Mouse (Mus musculus): ENCODE measurements at regions not wholly inside any gene's neighbourhood (a gene's known extent, or its start where the extent isn't known, plus 50 kb on each side); places are given as distances from the start of the nearest gene placed in this dataset.
"Not testable (repeated sequence)": the region's sequence is repeated elsewhere in the genome, so short reads cannot be mapped to it uniquely, and the experiment has no call there.

DNA sequence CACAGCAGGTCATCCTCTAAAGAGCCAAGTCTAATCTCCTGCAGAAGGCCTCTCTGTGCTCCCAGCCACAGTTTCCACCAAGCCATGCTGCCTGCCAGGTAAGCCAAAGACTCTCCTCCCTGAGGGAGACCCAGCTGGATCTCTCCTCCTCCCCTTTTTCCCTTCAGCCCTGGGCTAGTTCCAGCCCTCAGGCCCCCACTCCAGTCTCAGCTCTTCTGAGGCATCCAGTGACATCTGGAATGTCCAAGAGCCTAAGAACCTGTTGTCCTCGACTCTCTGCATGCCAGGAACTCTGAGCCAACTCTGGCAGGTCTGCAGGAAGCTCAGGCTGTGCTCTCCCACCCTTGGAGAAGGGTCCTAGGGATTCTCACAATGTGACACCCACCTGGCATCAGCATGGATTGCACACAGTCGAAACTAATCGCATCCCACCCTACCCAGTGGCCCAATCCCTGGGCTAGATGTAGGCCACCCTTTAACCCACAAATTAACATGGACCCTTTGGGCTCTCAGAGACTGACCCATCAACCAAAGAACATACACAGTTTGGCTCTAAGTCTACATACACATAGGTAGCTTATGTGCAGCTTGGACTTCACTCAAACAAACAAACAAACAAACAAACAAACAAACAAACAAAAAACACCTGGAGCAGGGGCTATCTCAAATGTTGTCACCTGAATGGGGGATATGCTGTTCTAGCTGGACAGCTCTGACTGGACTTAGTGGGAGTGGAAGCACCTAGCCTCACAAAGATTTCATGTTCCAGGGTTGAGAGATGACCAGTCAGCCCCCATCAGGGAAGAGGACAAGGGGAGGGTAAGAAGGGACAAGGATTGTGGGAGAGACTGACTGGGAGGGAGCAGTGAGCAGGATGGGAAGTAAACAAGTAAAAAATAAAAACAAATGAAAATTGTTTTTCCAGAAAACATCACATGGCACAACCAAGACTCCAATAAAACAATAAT, 57.9 kb upstream of the Zfp709 start:
- DNase-seq; H3K4me1 ChIP-seq (ENCODE audit: insufficient read depth); H3K9me3 ChIP-seq (ENCODE audit: low read length); H3K9ac ChIP-seq (replicated peaks); H3K27me3 ChIP-seq (ENCODE audit: insufficient read depth, low read length); H3K27ac ChIP-seq (ENCODE audit: low read depth); H3K4me2 ChIP-seq (ENCODE audit: low read depth, low read length); H3K36me3 ChIP-seq (replicated peaks; ENCODE audit: insufficient read depth, low read length); ATAC-seq; H3K4me3 ChIP-seq (ENCODE audit: low read depth, low read length): not testable (repeated sequence)
- 60% methylated on average over 3 of the region's 3 CpGs for WGBS (ENCODE audit: insufficient replicate concordance)

DNA sequence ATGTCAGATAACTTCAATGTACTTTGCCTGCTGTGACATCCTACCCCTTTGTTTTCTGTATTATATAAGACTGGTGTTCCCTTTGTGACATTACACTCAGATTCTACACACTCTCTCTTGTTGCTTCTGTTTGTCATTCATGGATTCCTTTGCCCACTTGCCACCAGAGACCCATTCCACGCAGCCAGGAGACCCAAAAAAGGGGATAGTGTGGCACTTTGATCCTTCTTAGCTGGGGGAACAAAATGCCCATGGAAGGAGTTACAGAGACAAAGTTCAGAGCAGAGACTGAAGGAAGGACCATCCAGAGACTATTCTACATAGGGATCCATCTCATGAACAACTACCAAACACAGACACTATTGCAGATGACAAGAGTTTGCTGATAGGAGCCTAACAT, 59.1 kb upstream of the Zfp709 start:
- ATAC-seq; H3K36me3 ChIP-seq (replicated peaks; ENCODE audit: insufficient read depth, low read length); H3K9ac ChIP-seq (replicated peaks); H3K27me3 ChIP-seq (ENCODE audit: insufficient read depth, low read length); H3K27ac ChIP-seq (ENCODE audit: low read depth); H3K4me2 ChIP-seq (ENCODE audit: low read depth, low read length); H3K4me1 ChIP-seq (ENCODE audit: insufficient read depth); H3K9me3 ChIP-seq (ENCODE audit: low read length); H3K4me3 ChIP-seq (ENCODE audit: low read depth, low read length): not testable (repeated sequence)
- WGBS (ENCODE audit: insufficient replicate concordance): 49% methylated on average over 1 of the region's 1 CpGs
- DNase-seq: peak; percentile 12

DNA sequence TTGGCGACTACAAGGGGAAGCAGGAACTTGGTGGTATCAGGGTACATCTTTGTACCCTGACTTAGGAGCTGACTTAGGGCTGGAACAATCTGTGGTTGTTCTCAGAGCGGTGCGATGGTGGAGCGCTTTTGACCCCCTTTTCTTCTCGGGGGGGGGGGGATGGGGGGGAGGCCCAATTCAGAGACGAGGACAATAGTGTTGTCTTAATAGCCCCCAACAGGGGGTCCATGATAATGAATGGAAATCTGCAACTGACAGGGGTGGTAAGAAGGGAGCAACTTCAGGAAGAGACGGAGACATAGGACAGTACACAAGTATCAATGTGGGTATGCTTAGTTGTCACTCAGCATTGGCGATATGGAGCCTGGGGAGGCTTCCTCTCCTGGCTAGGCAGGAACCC, 61.9 kb upstream of the Zfp709 start:
- not testable (repeated sequence) for H3K4me2 ChIP-seq (ENCODE audit: low read depth, low read length); H3K36me3 ChIP-seq (replicated peaks; ENCODE audit: insufficient read depth, low read length); H3K9me3 ChIP-seq (ENCODE audit: low read length); H3K4me3 ChIP-seq (ENCODE audit: low read depth, low read length); H3K27ac ChIP-seq (ENCODE audit: low read depth); H3K4me1 ChIP-seq (ENCODE audit: insufficient read depth); H3K27me3 ChIP-seq (ENCODE audit: insufficient read depth, low read length); H3K9ac ChIP-seq (replicated peaks); ATAC-seq
- DNase-seq: peak; percentile 13
- WGBS (ENCODE audit: insufficient replicate concordance): 78% methylated on average over 8 of the region's 8 CpGs

DNA sequence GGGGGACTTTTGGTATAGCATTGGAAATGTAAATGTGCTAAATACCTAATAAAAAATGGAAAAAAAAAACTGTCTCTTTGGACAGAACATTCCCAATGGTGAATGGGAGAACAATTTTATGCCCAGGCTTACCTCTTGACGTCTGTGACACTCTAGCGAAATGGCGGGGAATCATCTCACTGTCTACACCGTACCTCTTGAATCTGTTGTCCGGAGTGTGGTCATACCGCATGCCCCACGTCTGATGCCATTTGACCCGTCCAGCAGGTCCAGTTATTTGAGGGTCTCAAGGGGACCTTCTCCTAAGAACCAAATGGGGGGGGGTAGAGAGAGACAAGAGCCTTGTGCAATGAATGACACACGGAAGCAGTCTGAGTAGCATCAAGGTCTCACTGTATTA, 62.4 kb upstream of the Zfp709 start:
- H3K4me3 ChIP-seq (ENCODE audit: low read depth, low read length); H3K9ac ChIP-seq (replicated peaks); H3K4me2 ChIP-seq (ENCODE audit: low read depth, low read length); H3K27me3 ChIP-seq (ENCODE audit: insufficient read depth, low read length); H3K27ac ChIP-seq (ENCODE audit: low read depth); ATAC-seq; H3K9me3 ChIP-seq (ENCODE audit: low read length); H3K36me3 ChIP-seq (replicated peaks; ENCODE audit: insufficient read depth, low read length); H3K4me1 ChIP-seq (ENCODE audit: insufficient read depth): not testable (repeated sequence)
- WGBS (ENCODE audit: insufficient replicate concordance): 84% methylated on average over 9 of the region's 9 CpGs
- peak; percentile 16 for DNase-seq

DNA sequence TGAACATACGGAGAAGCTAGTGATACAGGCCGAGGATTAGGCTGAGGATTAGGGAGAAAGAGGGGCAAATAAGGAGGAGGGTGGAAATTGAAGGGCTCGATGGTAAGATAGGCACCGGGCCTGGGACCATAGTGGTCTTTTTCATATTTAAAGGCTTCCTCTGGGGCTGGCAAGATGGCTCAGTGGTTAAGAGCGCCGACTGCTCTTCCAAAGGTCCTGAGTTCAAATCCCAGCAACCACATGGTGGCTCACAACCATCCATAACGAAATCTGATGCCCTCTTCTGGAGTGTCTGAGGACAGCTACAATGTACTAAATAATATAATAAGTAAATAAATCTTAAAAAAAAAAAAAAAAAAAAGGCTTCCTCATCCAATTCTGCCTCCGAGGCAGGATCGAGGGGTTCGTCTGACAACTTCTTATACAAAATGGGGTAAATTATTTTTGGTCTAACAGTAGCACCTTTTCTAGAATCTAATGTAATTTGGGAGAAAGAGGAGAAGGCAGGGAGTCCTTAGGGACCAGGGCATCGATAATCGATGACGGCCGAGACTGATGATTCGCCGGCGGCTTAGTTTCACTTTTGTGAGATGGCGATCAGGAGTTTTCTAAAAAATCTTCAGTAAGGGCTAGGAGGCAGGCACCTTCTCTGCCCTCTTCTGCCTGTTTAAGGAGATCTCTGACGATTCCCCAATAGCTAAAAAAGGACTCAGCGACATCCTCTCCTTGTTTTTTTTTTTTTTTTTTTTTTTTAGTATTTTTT, 65.4 kb upstream of the Zfp709 start:
- H3K4me1 ChIP-seq (ENCODE audit: insufficient read depth); H3K27me3 ChIP-seq (ENCODE audit: insufficient read depth, low read length); H3K9me3 ChIP-seq (ENCODE audit: low read length); ATAC-seq; H3K27ac ChIP-seq (ENCODE audit: low read depth); H3K9ac ChIP-seq (replicated peaks); H3K4me3 ChIP-seq (ENCODE audit: low read depth, low read length); H3K36me3 ChIP-seq (replicated peaks; ENCODE audit: insufficient read depth, low read length); DNase-seq; H3K4me2 ChIP-seq (ENCODE audit: low read depth, low read length): not testable (repeated sequence)
- 84% methylated on average over 19 of the region's 20 CpGs for WGBS (ENCODE audit: insufficient replicate concordance)

DNA sequence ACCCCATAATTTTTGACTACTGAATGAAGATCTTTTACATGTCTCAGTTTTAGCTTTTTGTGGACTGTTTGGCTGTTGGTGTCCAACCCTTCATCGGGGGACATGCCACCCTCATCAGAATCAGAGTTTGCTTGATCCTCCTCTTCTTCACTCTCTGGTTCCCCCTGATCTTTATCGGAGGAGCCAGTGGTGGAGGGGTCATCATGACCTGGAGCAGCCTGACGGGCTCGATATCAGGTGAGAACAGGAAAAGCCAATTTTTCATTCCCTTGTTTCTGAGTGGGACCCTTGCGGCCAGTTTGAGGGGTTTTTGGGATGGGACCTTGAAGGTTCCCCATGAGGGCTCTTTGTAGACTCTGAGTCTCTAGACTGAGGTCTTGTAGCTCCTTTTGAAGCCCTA, 66.0 kb upstream of the Zfp709 start:
- H3K9ac ChIP-seq (replicated peaks); H3K4me3 ChIP-seq (ENCODE audit: low read depth, low read length); H3K36me3 ChIP-seq (replicated peaks; ENCODE audit: insufficient read depth, low read length); H3K27me3 ChIP-seq (ENCODE audit: insufficient read depth, low read length); H3K4me2 ChIP-seq (ENCODE audit: low read depth, low read length); ATAC-seq; H3K4me1 ChIP-seq (ENCODE audit: insufficient read depth); H3K9me3 ChIP-seq (ENCODE audit: low read length); H3K27ac ChIP-seq (ENCODE audit: low read depth): not testable (repeated sequence)
- DNase-seq: peak; percentile 9
- 87% methylated on average over 5 of the region's 5 CpGs for WGBS (ENCODE audit: insufficient replicate concordance)

GRCm38 (mm10) chr8:71814740-71815514, 66.9 kb upstream of the Zfp709 start:
- not testable (repeated sequence) for H3K4me3 ChIP-seq (ENCODE audit: low read depth, low read length); H3K27me3 ChIP-seq (ENCODE audit: insufficient read depth, low read length); H3K4me1 ChIP-seq (ENCODE audit: insufficient read depth); H3K9ac ChIP-seq (replicated peaks); H3K4me2 ChIP-seq (ENCODE audit: low read depth, low read length); ATAC-seq; H3K27ac ChIP-seq (ENCODE audit: low read depth); H3K9me3 ChIP-seq (ENCODE audit: low read length); H3K36me3 ChIP-seq (replicated peaks; ENCODE audit: insufficient read depth, low read length)
- peak; percentile 20 for DNase-seq
- WGBS (ENCODE audit: insufficient replicate concordance): 82% methylated on average over 14 of the region's 14 CpGs

DNA sequence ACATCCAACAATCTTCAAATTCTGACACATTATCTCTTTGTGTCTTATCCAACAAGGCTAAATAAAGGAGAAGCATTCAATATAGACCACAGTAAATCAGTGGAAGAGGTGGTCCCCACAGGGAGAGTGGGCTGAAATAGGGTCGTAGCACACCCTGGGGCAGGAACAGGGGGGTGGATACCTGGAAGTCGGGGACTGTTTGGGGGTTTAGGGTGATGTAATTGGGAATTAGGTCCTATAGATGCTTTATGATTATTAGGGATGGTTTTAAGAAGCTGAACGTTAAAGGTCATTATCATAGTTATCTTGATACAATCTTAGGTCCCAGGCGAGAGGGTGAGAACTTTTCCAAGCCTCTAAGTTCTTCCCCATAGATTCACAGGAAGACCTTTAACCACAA, 67.9 kb upstream of the Zfp709 start:
- WGBS (ENCODE audit: insufficient replicate concordance): 67% methylated on average over 4 of the region's 4 CpGs
- H3K4me2 ChIP-seq (ENCODE audit: low read depth, low read length); H3K9me3 ChIP-seq (ENCODE audit: low read length); DNase-seq; H3K4me3 ChIP-seq (ENCODE audit: low read depth, low read length); ATAC-seq; H3K27me3 ChIP-seq (ENCODE audit: insufficient read depth, low read length); H3K9ac ChIP-seq (replicated peaks); H3K4me1 ChIP-seq (ENCODE audit: insufficient read depth); H3K27ac ChIP-seq (ENCODE audit: low read depth); H3K36me3 ChIP-seq (replicated peaks; ENCODE audit: insufficient read depth, low read length): not testable (repeated sequence)

DNA sequence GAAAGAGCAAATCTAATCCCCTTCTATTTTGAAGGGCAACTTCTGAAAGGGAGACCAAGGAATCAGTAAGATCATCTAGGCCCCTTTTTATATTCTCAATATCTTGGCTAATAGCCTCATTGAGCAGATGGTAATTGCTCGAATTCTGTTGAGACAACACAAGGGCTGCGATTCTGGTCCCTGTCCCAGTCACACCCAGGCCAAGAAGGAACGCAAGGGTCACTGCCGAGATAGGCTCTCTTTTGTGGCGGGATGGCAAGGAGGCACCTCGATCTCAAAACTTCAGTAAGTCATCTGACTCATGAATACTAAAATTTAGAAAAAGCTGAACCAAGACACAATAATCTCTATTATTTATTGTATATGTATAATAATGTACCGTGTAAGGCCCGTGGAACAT, 68.6 kb upstream of the Zfp709 start:
- not testable (repeated sequence) for H3K9ac ChIP-seq (replicated peaks); H3K27me3 ChIP-seq (ENCODE audit: insufficient read depth, low read length); H3K4me2 ChIP-seq (ENCODE audit: low read depth, low read length); H3K36me3 ChIP-seq (replicated peaks; ENCODE audit: insufficient read depth, low read length); H3K4me3 ChIP-seq (ENCODE audit: low read depth, low read length); H3K4me1 ChIP-seq (ENCODE audit: insufficient read depth); H3K9me3 ChIP-seq (ENCODE audit: low read length); ATAC-seq; H3K27ac ChIP-seq (ENCODE audit: low read depth)
- WGBS (ENCODE audit: insufficient replicate concordance): 86% methylated on average over 8 of the region's 8 CpGs
- DNase-seq: peak; percentile 13
